Mouse (Mus musculus): ENCODE results near the gene Mt2.
A peak's percentile ranks its signal among the peaks of the same experiment; 100 is the strongest.

Gene Mt2

GRCm38 (mm10) chr8:94172809-94173732 lies 607 bp downstream of the Mt2 start:
- DNase-seq (ENCODE audit: low spot score in 2 of 2), result no peak

- DNase-seq (ENCODE audit: low spot score in 2 of 2), result no peak
These were observed 1.5 kb downstream of the Mt2 start for GRCm38 (mm10) chr8:94173848-94174403.

DNA sequence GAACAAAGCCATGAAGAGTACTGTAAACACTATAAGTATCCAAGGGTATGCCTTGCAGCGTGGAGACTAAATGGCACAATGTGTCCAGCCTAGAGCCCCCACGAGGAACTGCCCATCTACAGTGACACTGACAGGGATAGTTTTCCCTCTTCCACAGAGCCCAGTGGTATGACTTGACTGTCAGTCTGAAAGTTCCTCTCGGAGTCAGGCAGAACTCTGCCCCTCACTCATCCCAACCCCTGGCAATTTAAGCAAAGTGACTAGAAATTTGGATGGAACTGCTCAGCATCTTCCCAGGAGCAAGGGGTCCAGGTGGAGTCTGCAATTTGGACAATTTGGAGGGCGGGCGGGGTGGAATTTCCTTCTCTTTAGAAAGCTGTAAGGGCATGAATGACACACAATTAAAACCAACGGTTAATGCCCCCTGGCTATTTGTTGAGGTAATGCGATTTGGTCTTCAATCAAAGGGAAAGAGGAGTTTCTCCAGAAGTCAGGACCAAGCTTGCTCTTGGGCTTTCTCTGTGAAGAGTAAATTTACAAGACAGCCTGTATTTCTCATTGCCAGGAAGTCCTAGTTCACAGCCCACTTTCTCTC lies 2.3 kb downstream of the Mt2 start:
- DNase-seq (ENCODE audit: low spot score in 2 of 2), result no peak

DNA sequence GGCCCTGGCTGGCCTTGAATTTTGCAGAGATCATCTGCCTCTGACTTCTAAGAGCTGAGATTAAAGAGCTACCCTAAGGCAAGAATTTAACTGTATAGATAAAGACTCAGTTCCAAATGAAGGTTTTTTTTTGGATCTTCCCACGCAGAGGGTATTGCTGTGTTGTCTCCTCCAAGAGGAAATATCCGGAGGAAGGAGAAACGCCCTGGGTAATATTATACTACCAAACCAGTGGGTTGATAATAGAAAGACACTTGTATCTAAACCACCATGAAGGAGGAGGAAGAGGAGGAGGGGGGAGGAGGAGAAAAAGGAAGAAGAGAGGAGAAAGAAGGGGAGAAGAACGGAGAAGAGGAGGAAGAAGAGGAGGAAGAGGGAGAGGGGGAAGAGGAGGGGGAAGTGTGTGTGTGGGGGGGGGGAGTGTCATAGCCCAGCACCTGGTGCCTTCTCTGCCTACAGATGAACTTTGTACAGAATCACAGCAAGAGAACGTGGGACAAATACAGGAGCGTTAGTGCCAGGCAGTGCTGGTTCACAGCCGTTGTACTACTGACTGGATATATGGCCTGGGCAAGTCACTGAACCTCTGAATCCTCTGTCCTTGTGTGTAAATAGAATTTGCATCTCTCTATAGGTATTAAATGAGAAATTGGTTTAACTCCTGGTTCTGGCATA lies 5.4 kb downstream of the Mt2 start:
- DNase-seq (ENCODE audit: low spot score in 2 of 2), result no peak

DNA sequence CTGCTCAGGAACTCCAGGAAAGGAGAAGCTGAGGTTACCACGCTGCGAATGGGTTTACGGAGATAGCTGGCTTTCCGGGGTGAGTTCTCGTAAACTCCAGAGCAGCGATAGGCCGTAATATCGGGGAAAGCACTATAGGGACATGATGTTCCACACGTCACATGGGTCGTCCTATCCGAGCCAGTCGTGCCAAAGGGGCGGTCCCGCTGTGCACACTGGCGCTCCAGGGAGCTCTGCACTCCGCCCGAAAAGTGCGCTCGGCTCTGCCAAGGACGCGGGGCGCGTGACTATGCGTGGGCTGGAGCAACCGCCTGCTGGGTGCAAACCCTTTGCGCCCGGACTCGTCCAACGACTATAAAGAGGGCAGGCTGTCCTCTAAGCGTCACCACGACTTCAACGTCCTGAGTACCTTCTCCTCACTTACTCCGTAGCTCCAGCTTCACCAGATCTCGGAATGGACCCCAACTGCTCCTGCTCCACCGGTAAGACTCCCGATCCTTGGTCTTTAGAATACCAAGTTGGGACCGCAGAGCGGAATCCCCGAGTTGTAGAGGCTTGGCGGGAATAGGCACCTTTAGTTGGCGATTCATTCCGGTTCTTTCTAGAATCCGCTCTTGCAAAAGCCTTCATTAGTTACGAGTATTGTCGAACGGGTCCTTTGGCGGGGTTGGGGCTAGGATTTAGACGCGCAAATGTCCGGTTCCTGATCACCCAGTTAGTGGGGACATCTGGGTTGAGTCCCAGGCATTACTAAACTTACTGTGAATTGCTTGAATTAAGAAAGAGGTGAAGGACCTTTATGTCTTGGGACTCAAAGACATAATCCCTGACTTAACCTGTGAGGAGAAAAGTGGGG lies 6.6 kb downstream of the Mt2 start, which contains the start of gene Mt1:
TSS of gene Mt1 (plus strand) at position 226 of the 856 bp plus-strand sequence.
- DNase-seq (ENCODE audit: low spot score in 2 of 2), result peak; percentile 71 to 82

GRCm38 (mm10) chr8:94179713-94180560 lies 7.5 kb downstream of the Mt2 start:
- DNase-seq (ENCODE audit: low spot score in 2 of 2), result no peak

DNA sequence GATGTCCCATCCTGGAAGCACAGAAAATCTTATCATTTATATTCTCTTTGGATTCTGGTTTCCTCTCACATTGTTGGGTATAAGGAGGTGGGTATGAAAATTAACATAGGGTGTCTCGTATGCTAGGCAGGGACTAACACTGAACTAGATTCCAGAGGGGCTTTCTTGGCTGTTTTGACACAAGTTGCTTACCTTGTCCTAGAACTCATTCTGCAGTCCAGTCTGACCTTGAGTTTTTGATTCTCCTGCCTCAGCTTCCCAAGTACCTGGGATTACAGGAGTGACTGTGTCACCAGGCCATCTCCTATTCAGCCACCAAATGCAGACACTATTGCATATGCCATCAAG lies 8.1 kb downstream of the Mt2 start:
- DNase-seq (ENCODE audit: low spot score in 2 of 2), result no peak

DNA sequence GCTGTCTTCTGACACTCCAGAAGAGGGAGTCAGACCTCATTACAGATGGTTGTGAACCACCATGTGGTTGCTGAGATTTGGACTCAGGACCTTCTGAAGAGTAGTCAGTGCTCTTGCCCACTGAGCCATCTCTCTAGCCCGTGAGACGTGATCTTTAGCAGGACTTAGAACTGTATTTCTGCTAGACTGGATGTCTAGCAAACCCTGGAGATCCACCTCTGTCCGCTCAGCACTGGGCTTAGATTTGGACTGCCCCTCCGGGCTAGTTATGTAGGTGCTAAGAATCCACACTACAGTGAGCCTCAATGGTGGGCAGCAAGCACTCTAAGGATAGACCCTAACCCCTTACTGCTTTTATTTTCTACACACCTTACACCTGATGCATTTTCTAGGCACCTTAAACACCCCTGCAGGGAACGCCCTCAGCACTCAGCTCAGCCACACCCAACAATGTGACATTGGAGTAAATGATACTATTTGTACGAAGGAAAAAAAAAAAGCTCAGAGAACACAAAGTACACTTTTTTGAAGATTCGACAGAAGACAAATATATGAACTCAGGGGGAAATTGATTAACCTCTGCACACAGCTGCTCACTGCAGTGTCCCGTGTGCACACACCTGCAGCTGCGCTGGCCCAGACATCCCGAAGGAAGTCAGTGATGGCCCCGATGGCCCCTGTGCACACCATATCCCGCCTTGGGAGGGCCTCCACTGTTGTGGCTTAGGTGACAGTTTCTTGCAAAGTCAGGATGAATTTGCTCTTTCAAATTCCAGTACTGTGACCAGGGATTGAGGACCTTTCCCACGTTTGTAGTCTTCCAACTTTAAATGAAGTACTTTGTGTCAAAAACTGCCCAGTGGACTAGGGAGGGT lies 9.8 kb downstream of the Mt2 start:
- no peak for DNase-seq (ENCODE audit: low spot score in 2 of 2)

DNA sequence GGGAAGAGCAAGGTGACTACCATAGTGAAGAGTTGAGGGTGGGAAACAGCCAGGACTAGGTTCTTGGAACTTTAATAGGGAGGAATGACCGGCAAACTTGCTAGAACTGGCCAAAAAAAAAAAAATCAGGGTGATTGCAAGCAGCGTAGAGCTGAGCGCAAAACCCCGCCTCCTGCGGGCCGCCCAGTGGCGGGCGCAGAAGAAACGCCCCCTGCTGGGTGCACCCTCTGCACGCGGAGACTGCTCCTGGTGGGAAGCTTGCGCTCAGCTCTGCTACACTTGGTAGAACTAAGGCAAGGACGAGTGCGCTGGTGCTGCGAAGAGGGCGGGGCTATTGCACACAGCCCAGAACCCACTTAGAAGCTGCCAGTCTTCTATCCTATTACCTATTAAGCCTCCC lies 10.7 kb downstream of the Mt2 start:
- DNase-seq (ENCODE audit: low spot score in 2 of 2), result peak; percentile 49 to 73

GRCm38 (mm10) chr8:94184357-94184843 lies 11.9 kb downstream of the Mt2 start:
- no peak for DNase-seq (ENCODE audit: low spot score in 2 of 2)

DNA sequence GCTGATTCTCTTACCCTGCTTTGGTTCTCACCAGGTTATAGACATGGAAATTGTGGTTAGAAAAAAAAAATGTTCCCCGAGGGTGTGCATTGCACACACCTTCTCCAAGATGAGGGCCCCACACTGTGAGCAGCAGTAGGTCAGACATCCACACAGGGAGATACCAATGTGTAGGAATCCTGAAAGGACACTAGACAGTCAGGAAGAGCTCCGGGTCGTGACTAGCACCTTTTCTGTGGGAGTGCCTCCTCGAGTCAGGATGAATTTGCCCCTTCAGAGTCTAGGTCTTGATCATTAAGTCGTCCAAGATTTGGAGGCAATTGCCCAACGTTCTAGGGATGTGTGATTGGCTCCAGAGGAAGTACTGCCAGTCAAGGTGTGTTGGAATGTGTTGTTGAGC lies 13.3 kb downstream of the Mt2 start:
- no peak for DNase-seq (ENCODE audit: low spot score in 2 of 2)

- DNase-seq (ENCODE audit: low spot score in 2 of 2), result peak; percentile 68 to 79
These were observed 14.1 kb downstream of the Mt2 start for GRCm38 (mm10) chr8:94186542-94186941.

- DNase-seq (ENCODE audit: low spot score in 2 of 2), result peak in 1 of 2 experiments; percentile 7
These were observed 15.0 kb downstream of the Mt2 start for GRCm38 (mm10) chr8:94187290-94188002.

- no peak for DNase-seq (ENCODE audit: low spot score in 2 of 2)
These were observed 17.0 kb downstream of the Mt2 start for GRCm38 (mm10) chr8:94189275-94190031.

GRCm38 (mm10) chr8:94191101-94191691 lies 18.7 kb downstream of the Mt2 start:
- DNase-seq (ENCODE audit: low spot score in 2 of 2), result peak; percentile 89 to 90

DNA sequence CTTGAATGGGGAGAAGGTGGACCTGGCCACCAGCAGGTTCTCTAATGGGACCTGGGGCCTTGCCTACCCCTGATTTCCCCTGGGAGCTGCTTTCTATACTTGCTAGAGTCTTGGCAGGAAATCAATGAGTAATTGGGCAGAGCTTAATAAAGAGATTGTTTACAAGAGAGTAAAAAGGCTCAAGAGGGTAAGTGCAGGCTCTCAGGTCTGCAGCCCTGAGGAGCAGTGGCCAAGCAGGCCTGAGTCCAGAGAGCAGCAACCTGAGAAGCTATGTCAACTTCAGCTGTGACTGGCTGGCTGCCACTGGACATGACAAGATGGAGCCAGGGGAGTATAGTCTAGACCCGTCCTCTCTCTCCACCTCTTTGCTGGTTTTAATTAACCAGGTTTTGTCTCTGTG lies 20.5 kb downstream of the Mt2 start:
- DNase-seq (ENCODE audit: low spot score in 2 of 2), result no peak

DNA sequence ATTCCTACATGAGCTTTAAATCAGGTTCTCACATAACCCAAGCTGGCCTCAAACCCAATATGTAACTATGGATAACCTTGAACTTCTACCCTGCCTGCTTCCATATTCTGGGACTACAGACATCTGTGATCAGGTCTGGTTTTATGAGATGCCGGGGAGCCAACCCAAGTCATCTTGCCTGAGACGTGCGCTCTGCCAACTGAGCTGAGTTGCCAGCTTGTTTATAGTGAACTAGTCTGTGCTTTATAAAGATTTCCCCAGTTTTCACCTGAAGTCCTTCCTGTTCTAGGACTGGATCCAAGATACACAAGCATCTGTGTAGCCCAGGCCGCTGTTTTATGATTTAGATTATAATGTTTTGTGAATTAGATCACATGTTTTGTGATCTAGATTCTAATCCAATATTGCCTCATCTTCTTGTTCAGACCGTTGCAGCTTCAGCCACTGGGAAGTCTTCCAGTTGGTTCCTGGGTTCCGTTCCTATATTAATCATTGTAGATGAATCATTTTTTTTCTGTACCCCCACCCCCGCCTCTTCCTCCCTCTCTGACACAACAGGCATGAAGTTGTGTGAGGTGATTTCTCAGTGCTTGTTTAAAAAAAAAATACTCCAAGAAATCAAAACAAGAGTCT lies 22.2 kb downstream of the Mt2 start:
- no peak for DNase-seq (ENCODE audit: low spot score in 2 of 2)
